Mouse (Mus musculus) forebrain, embryonic 10.5 days (tissue): ENCODE measurements around the gene Slc18b1. TPM values are rescaled to one million over a fixed set of nuclear protein-coding genes. Genes with fewer than 3 reads are reported as not detected.

Experiments used
- polyA plus RNA-seq: library from polyadenylated mRNA; unstranded; fragments of >200 nt; fragmentation: Nextera tagmentation; extraction: Ambion mirVana; gene quantifications from 2 replicates; pipeline ENCODE4 v1.2.1, GENCODE M21; 2016

Gene Slc18b1
- polyA plus RNA-seq, 1 experiment from 2014 or later, result 12.4 TPM

Other genes starting within 250 kb of the Slc18b1 start
- 153 and 161 TPM in 2 replicates for gene Rps12, start 9.7 kb upstream of the Slc18b1 start, polyA plus RNA-seq
- gene Vnn3, start 54.5 kb downstream of the Slc18b1 start, polyA plus RNA-seq, result not detected in 2 replicates
- gene Vnn1, start 97.7 kb downstream of the Slc18b1 start, polyA plus RNA-seq, result 1.2 and 1.9 TPM in 2 replicates
- not detected in 2 replicates for gene Taar1, start 123.4 kb downstream of the Slc18b1 start, polyA plus RNA-seq
- gene Taar2, start 141.6 kb downstream of the Slc18b1 start, polyA plus RNA-seq, result not detected in 2 replicates
- gene Taar3, start 152.6 kb downstream of the Slc18b1 start, polyA plus RNA-seq, result not detected in 2 replicates
- gene Taar4, start 163.5 kb downstream of the Slc18b1 start, polyA plus RNA-seq, result not detected in 2 replicates
- not detected in 2 replicates for gene Taar5, start 173.7 kb downstream of the Slc18b1 start, polyA plus RNA-seq
- gene Taar6, start 188.7 kb downstream of the Slc18b1 start, polyA plus RNA-seq, result not detected in 2 replicates
- not detected in 2 replicates for gene Taar7a, start 196.5 kb downstream of the Slc18b1 start, polyA plus RNA-seq
- not detected in 2 replicates for gene Taar7b, start 203.0 kb downstream of the Slc18b1 start, polyA plus RNA-seq
- not detected in 2 replicates for gene Taar7d, start 230.2 kb downstream of the Slc18b1 start, polyA plus RNA-seq
- gene Taar7e, start 240.6 kb downstream of the Slc18b1 start, polyA plus RNA-seq, result not detected in 2 replicates